Mouse (Mus musculus) G1E (cell line): ENCODE data around the gene Dcst2. TPM values are rescaled to one million over a fixed set of nuclear protein-coding genes. Genes with fewer than 3 reads are reported as not detected.

Experiments used
- ATAC-seq: 2 replicates; pipeline ENCODE4 v1.8.0; 2016; ENCODE audit warnings: mild to moderate bottlenecking; ENCODE audit not compliant: insufficient number of reproducible peaks, poor library complexity, low FRiP score, severe bottlenecking; ENCODE audit errors: extremely low read depth
- DNase-seq: peaks from one replicate; pipeline ENCODE4 v3.0.0; 2012; ENCODE audit warnings: low spot score
- H3K27me3 ChIP-seq: 2 replicates; pipeline ENCODE4 v1.6.1; 2012; ENCODE audit warnings: mild to moderate bottlenecking, low read length, inconsistent platforms; ENCODE audit not compliant: insufficient read depth
- H3K36me3 ChIP-seq: replicated peaks from 2 replicates; pipeline ENCODE3; 2012; ENCODE audit warnings: mild to moderate bottlenecking, inconsistent platforms
- H3K4me1 ChIP-seq: 2 replicates; pipeline ENCODE4 v1.6.1; 2012; ENCODE audit warnings: low read depth, low read length, inconsistent platforms, mixed read lengths; ENCODE audit not compliant: insufficient read depth
- H3K4me3 ChIP-seq: 2 replicates; pipeline ENCODE4 v1.5.1; 2012; ENCODE audit warnings: low read depth, mild to moderate bottlenecking, inconsistent platforms, low read length, moderate library complexity, mixed read lengths
- H3K9me3 ChIP-seq: replicated peaks from 2 replicates; pipeline ENCODE4 v1.6.1; 2012; ENCODE audit warnings: inconsistent platforms
- CTCF ChIP-seq: IDR thresholded peaks from 2 replicates; pipeline ENCODE4 v1.5.1; 2012; ENCODE audit warnings: low read depth, low read length, inconsistent platforms, mixed read lengths
- GATA1 ChIP-seq: IDR thresholded peaks from 2 replicates; pipeline ENCODE4 v1.6.1; 2012; ENCODE audit warnings: borderline replicate concordance, low read length, inconsistent platforms, mixed read lengths
- GATA2 ChIP-seq: IDR thresholded peaks from 2 replicates; pipeline ENCODE4 v1.6.1; 2012; ENCODE audit warnings: low read depth, low read length, inconsistent platforms, borderline replicate concordance
- POLR2AphosphoS5 ChIP-seq: IDR thresholded peaks from 2 replicates; pipeline ENCODE4 v1.6.1; 2012; ENCODE audit warnings: low read depth, low read length, inconsistent platforms; ENCODE audit not compliant: insufficient replicate concordance
- TAL1 ChIP-seq: conservative IDR thresholded peaks from 2 replicates; pipeline ENCODE4 v1.6.1; 2012; ENCODE audit warnings: low read depth, low read length, inconsistent platforms, mixed read lengths
- polyA plus RNA-seq: library from polyadenylated mRNA; stranded (reverse); fragments of >175 nt; gene quantifications from 2 replicates; pipeline ENCODE4 v1.2.3, GENCODE M21; 2012
- total RNA-seq, 2 experiments: library from RNA; stranded (forward) in 1 of 2; stranded (reverse) in 1 of 2; fragments of 200-1000 nt in 1 of 2; fragments of >200 nt in 1 of 2; fragmentation: Nextera tagmentation in 1 of 2; gene quantifications; 2 replicates each; pipeline ENCODE4 v1.2.3; 2014 to 2017

Gene Dcst2
- total RNA-seq (2014; fragmentation: Nextera tagmentation) (not detected in 2 replicates), total RNA-seq (2017) (not detected in 2 replicates), polyA plus RNA-seq (not detected in 2 replicates)

DNA sequence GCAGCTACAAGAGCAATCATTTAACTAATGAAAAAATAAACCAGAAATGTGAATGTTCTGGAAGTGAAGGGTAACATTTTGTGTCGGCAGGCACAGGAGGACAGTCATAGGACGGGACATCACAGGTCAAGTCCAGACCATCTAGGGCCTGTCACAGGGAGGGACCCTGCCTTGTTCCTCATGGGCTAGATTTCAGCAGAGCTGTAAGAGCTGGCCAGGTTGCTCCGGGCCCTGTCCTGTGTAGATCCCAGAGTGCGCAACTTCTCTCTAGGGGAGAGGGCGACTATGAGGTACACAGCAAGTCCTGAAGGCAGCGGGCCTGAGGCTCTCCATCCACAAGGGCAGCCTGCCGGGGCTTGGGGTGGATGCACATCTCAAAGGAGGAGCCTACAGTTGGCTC lies at the start of gene Dcst2:
TSS of gene Dcst2 (plus strand) at position 301 of the 400 bp plus-strand sequence.
- TF ChIP-seq TAL1 (no peak), GATA1 (no peak), CTCF (no peak), POLR2AphosphoS5 (no peak), GATA2 (no peak)
- H3K9me3 ChIP-seq: no peaks in the 10 kb centered on the region
- peaks cover 8% of the 10 kb centered on the region for H3K4me1 ChIP-seq

DNA sequence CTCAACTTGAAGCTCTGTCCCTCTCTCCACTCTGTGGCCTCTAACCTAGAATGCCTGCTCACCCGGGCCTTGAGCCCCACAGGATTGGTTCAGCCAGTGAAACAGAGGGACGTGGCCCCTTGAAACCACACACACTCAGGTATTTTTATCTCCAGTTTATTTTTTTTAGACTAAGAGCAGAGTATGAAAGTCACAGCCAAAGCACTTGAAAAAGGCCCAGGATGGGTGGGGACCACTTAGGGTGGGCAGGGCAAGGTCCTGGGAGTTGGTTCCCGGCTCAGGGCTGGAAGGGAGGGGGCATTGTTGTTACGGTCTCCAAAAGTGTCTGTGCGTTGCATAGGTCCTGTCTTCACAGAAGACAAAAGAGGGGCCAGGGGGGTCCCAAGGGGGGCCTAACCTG lies 47.4 kb upstream of the Dcst2 start:
- no peak overlapping the region for H3K4me3 ChIP-seq
- DNase-seq (no peak), ATAC-seq (no peak)
- H3K27me3 ChIP-seq: peaks cover 62% of the 10 kb centered on the region
- TF ChIP-seq GATA2 (no peak), TAL1 (no peak), POLR2AphosphoS5 (no peak), GATA1 (no peak), CTCF (no peak)
- H3K9me3 ChIP-seq: no peaks in the 10 kb centered on the region
- peaks cover 7% of the 10 kb centered on the region for H3K4me1 ChIP-seq
- H3K36me3 ChIP-seq: no peaks in the 10 kb centered on the region

More for the DNA sequence above, at the start of gene Dcst2:
- Histone ChIP-seq H3K4me3 (no peak within 1 kb of the TSS), H3K36me3 (no peaks in the 10 kb centered on the region), H3K27me3 (peaks cover 63% of the 10 kb centered on the region)
- DNase-seq (no peak), ATAC-seq (no peak)

DNA sequence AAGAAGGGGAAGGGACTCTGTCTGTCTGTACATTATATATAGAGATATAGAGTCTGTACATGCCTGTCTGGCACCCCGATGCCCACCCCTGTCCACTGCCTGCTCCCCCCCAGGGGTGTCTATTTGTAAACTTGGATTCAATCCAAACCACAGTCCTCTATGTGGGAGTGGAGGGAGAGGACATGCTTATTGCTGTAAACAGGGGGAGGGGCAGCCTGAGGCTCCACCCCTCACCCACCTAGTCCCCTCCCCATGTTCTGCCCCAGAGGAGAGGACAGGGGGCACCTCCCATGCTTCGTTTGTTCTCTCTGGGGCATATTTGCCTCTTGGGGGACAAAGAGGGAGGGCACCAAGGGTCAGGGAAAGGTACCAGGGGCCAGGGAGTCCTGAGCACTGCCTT lies 47.0 kb upstream of the Dcst2 start:
- H3K4me1 ChIP-seq: peaks cover 7% of the 10 kb centered on the region
- peaks cover 67% of the 10 kb centered on the region for H3K27me3 ChIP-seq
- H3K4me3 ChIP-seq: no peak overlapping the region
- DNase-seq: no peak
- H3K36me3 ChIP-seq: no peaks in the 10 kb centered on the region
- TF ChIP-seq POLR2AphosphoS5 (no peak), CTCF (no peak), TAL1 (no peak), GATA1 (no peak), GATA2 (no peak)
- no peak for ATAC-seq
- H3K9me3 ChIP-seq: no peaks in the 10 kb centered on the region

DNA sequence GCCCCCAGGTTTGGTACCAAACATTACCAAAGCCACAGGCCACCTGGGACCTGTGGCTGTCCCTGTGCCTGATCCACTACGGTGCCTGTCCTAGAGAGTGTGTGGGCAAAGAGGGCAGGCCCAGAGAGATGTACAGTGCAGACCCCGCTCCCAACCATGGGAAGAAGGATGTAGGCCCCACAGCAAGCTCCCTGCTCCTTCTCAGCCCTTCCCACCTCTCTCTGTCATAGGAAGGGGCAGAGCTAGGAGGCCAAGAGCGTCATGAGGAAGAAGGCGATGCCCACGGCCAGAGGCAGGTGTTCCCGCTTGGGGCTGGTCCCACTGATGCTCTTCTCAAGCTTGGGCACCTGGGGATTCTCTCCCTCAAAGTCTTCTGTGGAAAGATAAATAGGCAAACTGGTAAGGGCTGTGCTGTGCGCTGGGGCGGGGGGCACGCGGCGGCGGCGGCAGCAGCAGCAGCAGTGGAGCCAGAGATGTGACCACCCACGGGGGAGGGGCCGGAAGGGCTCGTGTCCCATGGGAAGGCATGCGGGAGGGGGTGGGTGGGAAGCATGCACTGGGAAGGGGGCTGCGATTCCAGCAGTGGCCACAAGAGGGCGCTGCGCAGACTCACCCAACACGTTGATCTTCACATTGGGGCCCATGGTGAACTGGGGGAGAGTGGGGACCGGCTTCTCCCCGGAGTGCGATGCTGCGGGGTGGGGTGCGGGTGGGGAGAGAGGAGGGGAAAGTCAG lies 46.4 kb upstream of the Dcst2 start:
- H3K4me1 ChIP-seq: peaks cover 7% of the 10 kb centered on the region
- H3K36me3 ChIP-seq: no peaks in the 10 kb centered on the region
- H3K27me3 ChIP-seq: peaks cover 70% of the 10 kb centered on the region
- ATAC-seq: no peak
- no peaks in the 10 kb centered on the region for H3K9me3 ChIP-seq
- peak; percentile 62 for DNase-seq
- no peak overlapping the region for H3K4me3 ChIP-seq
- TF ChIP-seq TAL1 (no peak), POLR2AphosphoS5 (no peak), CTCF (peak; percentile 92), GATA2 (no peak)

DNA sequence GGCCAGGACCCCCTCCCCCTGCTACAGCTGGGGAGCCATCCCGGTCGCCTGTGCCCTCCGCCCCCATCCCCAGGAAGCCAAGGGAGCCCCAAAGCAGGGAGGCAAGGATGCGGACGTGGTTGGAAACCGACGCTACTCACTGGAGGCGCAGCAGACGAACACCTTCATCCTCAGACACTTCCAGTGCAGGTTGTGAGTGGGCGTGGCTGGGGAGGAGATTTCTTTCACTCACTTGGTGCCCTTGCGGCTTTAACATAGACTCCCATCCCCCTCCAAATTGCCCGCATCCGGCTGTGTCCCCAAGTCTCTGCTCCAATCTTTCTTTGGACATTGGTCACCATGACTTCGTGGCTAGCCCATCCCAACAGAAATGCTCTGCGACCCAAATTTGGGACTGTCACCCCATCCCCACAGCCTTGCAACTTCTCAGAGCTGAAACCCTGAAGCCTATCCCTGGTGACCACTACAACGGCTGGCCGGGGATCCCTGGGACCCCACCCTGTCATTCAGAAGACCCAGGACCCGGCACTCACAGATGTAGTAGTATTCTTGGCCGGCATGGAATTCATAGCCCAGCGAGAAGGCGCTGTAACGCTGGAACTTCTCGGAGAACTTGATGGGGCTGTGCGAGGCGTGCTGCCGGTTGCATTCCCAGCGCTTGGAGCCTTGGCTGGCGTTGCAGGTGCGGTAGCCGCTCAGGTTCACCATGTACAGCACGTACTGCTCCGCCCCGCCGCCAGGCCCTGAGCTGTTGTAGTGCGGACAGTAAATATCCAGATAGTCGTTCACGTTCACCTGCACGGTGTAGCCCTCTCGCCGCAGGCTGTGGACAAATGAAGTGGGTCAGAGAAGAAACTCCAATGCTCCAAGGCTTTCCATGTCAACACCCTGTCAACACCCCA lies 45.6 kb upstream of the Dcst2 start:
- ATAC-seq: no peak
- no peak for DNase-seq
- no peak for TF ChIP-seq TAL1
- no peak for TF ChIP-seq CTCF
- no peak for TF ChIP-seq GATA2
- no peak for TF ChIP-seq POLR2AphosphoS5
- TF ChIP-seq GATA1: no peak

DNA sequence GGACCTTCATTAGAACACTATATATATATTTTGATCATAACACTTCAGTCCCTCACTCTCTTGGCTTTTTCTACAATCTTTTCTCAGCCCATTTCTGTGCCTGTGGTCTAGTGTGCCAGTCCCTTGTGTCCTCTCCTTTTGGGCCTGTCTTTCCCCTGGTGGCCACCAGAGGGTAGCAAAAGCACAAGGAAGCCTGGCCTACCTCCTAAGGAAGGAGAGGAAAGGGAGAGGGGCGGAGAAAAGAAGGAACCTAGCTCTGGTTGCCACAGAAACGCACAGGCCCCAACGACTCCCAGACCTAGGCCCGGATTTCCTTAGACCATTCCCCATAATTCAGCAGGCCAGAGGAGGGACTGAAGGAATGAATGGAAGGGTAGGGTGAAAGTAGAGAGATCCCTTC lies 44.9 kb upstream of the Dcst2 start:
- ATAC-seq (no peak), DNase-seq (peak; percentile 78)
- Histone ChIP-seq H3K4me1 (peaks cover 7% of the 10 kb centered on the region), H3K4me3 (no peak overlapping the region), H3K9me3 (peaks cover under 1% of the 10 kb centered on the region; the same call in 1 of the 2 replicates), H3K27me3 (peaks cover 76% of the 10 kb centered on the region), H3K36me3 (no peaks in the 10 kb centered on the region)
- TF ChIP-seq POLR2AphosphoS5 (no peak), CTCF (peak; percentile 69)

More for the DNA sequence above, 45.6 kb upstream of the Dcst2 start:
- peaks cover 73% of the 10 kb centered on the region for H3K27me3 ChIP-seq
- H3K36me3 ChIP-seq: no peaks in the 10 kb centered on the region
- H3K9me3 ChIP-seq: no peaks in the 10 kb centered on the region
- H3K4me3 ChIP-seq: no peak overlapping the region
- H3K4me1 ChIP-seq: peaks cover 7% of the 10 kb centered on the region
